Mouse (Mus musculus) myocyte (in vitro differentiated cells): ENCODE data around the gene Ccr1.

Source experiments
- CEBPB ChIP-seq: IDR thresholded peaks from 2 replicates; pipeline ENCODE4 v1.6.1; 2011; ENCODE audit warnings: mild to moderate bottlenecking, moderate library complexity; ENCODE audit not compliant: poor library complexity, insufficient read depth, severe bottlenecking
- E2F4 ChIP-seq: IDR thresholded peaks from one replicate; pipeline ENCODE4 v1.6.1; 2011; ENCODE audit warnings: mild to moderate bottlenecking, control low read depth, moderate library complexity; ENCODE audit not compliant: insufficient read depth
- MAX ChIP-seq: IDR thresholded peaks from one replicate; pipeline ENCODE4 v1.6.1; 2011; ENCODE audit warnings: low read depth, mild to moderate bottlenecking, control low read depth
- MYOG ChIP-seq, 3 experiments: IDR thresholded peaks; one replicate each; pipeline ENCODE4 v1.6.1; 2011; ENCODE audit warnings: control low read depth in 2 of 3, low read depth in 2 of 3, mild to moderate bottlenecking in 2 of 3; ENCODE audit not compliant: insufficient read length in 2 of 3, control insufficient read depth in 1 of 3, insufficient read depth in 1 of 3
- POLR2A ChIP-seq: IDR thresholded peaks from one replicate; pipeline ENCODE4 v1.6.1; 2011; ENCODE audit warnings: low read depth, mild to moderate bottlenecking, control low read depth, moderate library complexity; ENCODE audit not compliant: insufficient read length

DNA sequence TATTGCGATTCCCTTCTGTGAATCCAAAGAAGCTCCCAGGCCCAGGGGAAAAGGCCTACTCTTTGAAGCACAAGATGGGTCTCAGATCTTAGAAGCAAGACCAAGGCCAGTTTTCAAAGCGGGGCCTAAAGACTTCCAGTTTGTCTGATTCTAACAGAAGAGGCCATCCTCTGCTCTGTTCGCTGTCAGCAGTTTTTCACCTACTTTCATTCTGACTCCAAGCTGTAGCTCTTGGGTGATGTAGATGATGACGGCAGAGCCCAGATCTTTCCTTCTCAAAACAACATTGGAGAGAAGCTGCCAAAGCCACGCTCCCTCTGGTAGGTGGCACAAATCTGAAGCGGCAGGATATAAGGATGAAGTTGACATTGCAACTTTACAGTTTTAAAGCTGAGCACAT lies 33.1 kb downstream of the Ccr1 start:
- TF ChIP-seq POLR2A (no peak), CEBPB (no peak), E2F4 (no peak), MYOG (IDR thresholded peaks at IDR 0.05; ENCODE audit: control insufficient read depth in 1 of 3, insufficient read depth in 1 of 3, insufficient read length in 2 of 3, low read depth in 2 of 3) (no peak), MAX (no peak)
